Mouse (Mus musculus): ENCODE data around the gene Arhgap6. TPM values are rescaled to one million over a fixed set of nuclear protein-coding genes. Genes with fewer than 3 reads are reported as not detected.

Arhgap6 gene
- total and polyA plus RNA-seq, 2 experiments from 2014 or later, result 1.3 to 2.2 TPM

DNA sequence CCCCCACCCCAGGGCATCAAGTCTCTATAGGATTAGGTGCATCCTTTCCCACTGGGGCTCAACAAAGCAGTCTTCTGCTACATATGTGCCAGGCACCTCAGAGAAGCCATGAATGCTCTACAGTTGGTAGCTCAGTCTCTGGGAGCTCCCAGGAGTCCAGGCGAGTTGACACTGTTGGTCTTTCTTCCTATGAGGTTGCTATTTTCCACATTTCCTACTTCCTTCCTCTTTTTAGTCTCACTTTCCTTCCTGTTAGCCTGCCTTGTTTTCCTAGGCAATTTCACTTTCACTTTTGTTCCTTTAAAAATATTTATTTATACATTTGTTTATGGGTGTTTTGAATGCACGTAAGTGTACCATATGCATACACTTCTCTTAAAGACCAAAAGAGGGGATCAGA lies 29.3 kb downstream of the Arhgap6 start:
- Histone ChIP-seq H3K4me2 (ENCODE audit: low read depth, low read length) (no peak overlapping the region), H3K4me1 (ENCODE audit: insufficient read depth, low read length) (no peaks in the 10 kb centered on the region), H3K36me3 (ENCODE audit: insufficient read depth, low read length) (no peaks in the 10 kb centered on the region), H3K9me3 (ENCODE audit: low read length) (no peaks in the 10 kb centered on the region), H3K4me3 (ENCODE audit: low read length) (no peak overlapping the region), H3K27me3 (ENCODE audit: insufficient read depth, low read length) (no peaks in the 10 kb centered on the region), H3K27ac (no peak overlapping the region), H3K9ac (replicated peaks; ENCODE audit: low read length) (no peak overlapping the region)
- WGBS, result 82% methylated on average over 2 of the region's 2 CpGs
- ATAC-seq (no peak), DNase-seq (ENCODE audit: low spot score) (no peak)
- no peak for TF ChIP-seq CTCF (IDR thresholded peaks at IDR 0.05; ENCODE audit: low read depth)

DNA sequence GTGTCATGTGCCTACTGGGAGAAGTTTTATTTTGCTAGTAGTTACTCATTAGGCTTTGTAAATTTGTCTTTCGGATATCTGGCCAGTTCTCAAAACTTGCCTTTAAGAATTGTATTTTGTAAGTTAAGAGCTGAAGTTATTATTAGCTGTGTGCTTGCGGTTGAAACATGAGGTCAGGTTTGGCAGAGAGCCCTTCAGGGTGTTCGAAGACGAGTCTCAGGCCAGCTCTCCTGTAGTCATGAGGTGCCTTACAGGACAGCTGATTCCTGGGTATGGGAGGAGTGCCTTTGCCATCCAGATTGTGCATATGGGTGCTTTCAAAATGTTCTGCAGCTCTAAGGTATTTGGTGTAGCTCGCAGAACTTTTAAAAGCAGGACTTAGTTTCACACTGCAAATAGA lies 37.4 kb downstream of the Arhgap6 start:
- Histone ChIP-seq H3K4me2 (ENCODE audit: low read depth, low read length) (no peak overlapping the region), H3K27me3 (ENCODE audit: insufficient read depth, low read length) (no peaks in the 10 kb centered on the region), H3K4me3 (ENCODE audit: low read length) (no peak overlapping the region), H3K4me1 (ENCODE audit: insufficient read depth, low read length) (no peaks in the 10 kb centered on the region), H3K36me3 (ENCODE audit: insufficient read depth, low read length) (no peaks in the 10 kb centered on the region), H3K9ac (replicated peaks; ENCODE audit: low read length) (no peak overlapping the region), H3K9me3 (ENCODE audit: low read length) (no peaks in the 10 kb centered on the region), H3K27ac (no peak overlapping the region)
- TF ChIP-seq CTCF (IDR thresholded peaks at IDR 0.05; ENCODE audit: low read depth), result no peak
- DNase-seq (ENCODE audit: low spot score) (no peak), ATAC-seq (no peak)
- WGBS, result 83% methylated on average over 5 of the region's 5 CpGs

DNA sequence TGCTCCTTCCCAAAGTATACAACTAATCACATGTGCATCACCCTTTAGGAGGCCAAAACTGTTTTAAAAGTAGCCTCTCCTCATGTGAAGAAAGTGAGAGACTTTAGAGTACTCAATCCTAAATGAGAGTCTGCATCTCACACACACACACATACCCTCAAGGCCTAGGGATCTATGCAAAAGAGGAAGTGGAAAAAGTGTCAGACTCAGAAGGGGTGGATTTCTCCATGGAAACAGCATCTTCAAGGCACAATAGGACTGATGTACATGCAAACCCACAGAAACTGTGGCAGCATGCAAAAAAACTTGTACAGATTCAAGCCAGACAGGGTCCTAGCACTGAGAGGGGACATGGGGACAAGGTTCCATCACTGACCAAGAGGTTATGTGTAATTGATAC lies 53.2 kb downstream of the Arhgap6 start:
- H3K27me3 ChIP-seq (ENCODE audit: insufficient read depth, low read length), result no peaks in the 10 kb centered on the region
- H3K36me3 ChIP-seq (ENCODE audit: insufficient read depth, low read length), result no peaks in the 10 kb centered on the region
- H3K9ac ChIP-seq (replicated peaks; ENCODE audit: low read length), result no peak overlapping the region
- no peaks in the 10 kb centered on the region for H3K9me3 ChIP-seq (ENCODE audit: low read length)
- DNase-seq (ENCODE audit: low spot score) (no peak), ATAC-seq (no peak)
- H3K4me3 ChIP-seq (ENCODE audit: low read length), result no peak overlapping the region
- no peak overlapping the region for H3K4me2 ChIP-seq (ENCODE audit: low read depth, low read length)
- H3K4me1 ChIP-seq (ENCODE audit: insufficient read depth, low read length), result no peaks in the 10 kb centered on the region
- H3K27ac ChIP-seq, result no peak overlapping the region
- no peak for TF ChIP-seq CTCF (IDR thresholded peaks at IDR 0.05; ENCODE audit: low read depth)

DNA sequence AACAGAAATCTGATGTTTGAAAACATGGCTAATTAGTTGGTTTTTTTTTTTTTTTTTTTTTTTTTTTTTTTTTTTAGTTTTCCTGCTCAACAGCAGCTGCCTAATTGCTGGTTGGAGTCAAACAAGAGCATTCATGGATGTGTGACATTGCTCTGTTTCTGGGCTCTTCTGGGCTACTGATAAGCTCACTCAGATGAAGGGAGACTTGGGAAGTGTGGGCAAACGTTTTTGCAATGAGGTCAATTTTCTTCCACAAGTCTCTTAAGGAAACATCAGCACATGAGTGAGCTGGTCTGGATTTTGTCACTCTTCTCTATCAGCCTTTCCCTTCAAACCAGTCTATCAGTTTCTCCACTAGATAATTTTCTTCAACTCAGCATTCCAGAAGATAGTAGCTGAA lies 79.8 kb downstream of the Arhgap6 start:
- Histone ChIP-seq H3K27me3 (ENCODE audit: insufficient read depth, low read length) (no peaks in the 10 kb centered on the region), H3K27ac (no peak overlapping the region), H3K4me3 (ENCODE audit: low read length) (no peak overlapping the region), H3K4me1 (ENCODE audit: insufficient read depth, low read length) (no peaks in the 10 kb centered on the region), H3K9me3 (ENCODE audit: low read length) (no peaks in the 10 kb centered on the region), H3K36me3 (ENCODE audit: insufficient read depth, low read length) (no peaks in the 10 kb centered on the region), H3K4me2 (ENCODE audit: low read depth, low read length) (no peak overlapping the region), H3K9ac (replicated peaks; ENCODE audit: low read length) (no peak overlapping the region)
- no peak for TF ChIP-seq CTCF (IDR thresholded peaks at IDR 0.05; ENCODE audit: low read depth)
- WGBS, result 54% methylated on average over 1 of the region's 1 CpGs
- ATAC-seq, result no peak
- no peak for DNase-seq (ENCODE audit: low spot score)

DNA sequence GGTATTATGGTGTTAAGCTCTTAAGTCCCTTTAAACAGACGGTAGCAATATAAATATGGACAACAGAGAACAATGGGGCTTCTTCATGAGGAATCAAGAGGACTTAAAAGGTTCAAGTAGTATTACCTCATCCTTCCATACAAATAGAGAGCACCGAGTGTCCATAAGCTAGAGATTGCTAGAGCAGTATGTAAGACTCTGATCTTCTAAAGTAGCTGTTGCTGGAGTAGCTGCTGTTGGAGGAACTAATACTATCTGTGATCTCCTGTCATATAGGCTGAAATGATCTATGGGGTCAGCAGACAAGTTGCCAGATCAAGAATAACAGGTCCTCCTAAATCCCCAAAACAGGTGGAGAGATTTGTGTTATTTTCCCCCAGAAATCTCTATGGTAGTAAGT lies 108.7 kb downstream of the Arhgap6 start:
- Histone ChIP-seq H3K27ac (no peak overlapping the region), H3K4me1 (ENCODE audit: insufficient read depth, low read length) (no peaks in the 10 kb centered on the region), H3K27me3 (ENCODE audit: insufficient read depth, low read length) (no peaks in the 10 kb centered on the region), H3K9me3 (ENCODE audit: low read length) (no peaks in the 10 kb centered on the region), H3K36me3 (ENCODE audit: insufficient read depth, low read length) (no peaks in the 10 kb centered on the region), H3K4me3 (ENCODE audit: low read length) (no peak overlapping the region), H3K4me2 (ENCODE audit: low read depth, low read length) (no peak overlapping the region), H3K9ac (replicated peaks; ENCODE audit: low read length) (no peak overlapping the region)
- WGBS, result 78% methylated on average over 2 of the region's 2 CpGs
- no peak for DNase-seq (ENCODE audit: low spot score)
- no peak for TF ChIP-seq CTCF (IDR thresholded peaks at IDR 0.05; ENCODE audit: low read depth)
- no peak for ATAC-seq

DNA sequence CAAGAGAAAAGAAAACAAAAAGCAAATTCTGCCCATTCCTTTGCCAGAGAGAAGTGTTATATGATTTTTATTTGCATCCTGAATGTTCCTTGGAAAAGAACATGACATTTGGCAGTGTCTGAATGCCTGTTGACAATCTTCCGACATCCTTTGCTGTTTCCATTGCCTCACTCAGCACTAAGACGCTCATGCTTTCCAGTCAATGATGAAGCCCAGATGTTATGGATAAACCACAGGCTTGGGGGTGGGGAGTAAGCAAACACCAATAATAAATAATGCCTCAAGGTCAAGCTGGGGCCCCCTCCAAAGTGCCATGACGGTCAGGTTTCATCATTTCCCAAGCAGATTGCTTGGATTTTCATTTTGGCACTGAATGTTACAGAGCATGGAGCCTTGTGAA lies 109.2 kb downstream of the Arhgap6 start:
- H3K9me3 ChIP-seq (ENCODE audit: low read length), result no peaks in the 10 kb centered on the region
- TF ChIP-seq CTCF (IDR thresholded peaks at IDR 0.05; ENCODE audit: low read depth), result no peak
- H3K4me3 ChIP-seq (ENCODE audit: low read length), result no peak overlapping the region
- ATAC-seq (no peak), DNase-seq (ENCODE audit: low spot score) (no peak)
- H3K4me2 ChIP-seq (ENCODE audit: low read depth, low read length), result no peak overlapping the region
- no peak overlapping the region for H3K27ac ChIP-seq
- no peak overlapping the region for H3K9ac ChIP-seq (replicated peaks; ENCODE audit: low read length)
- WGBS, result 82% methylated on average over 3 of the region's 3 CpGs
- no peaks in the 10 kb centered on the region for H3K4me1 ChIP-seq (ENCODE audit: insufficient read depth, low read length)
- H3K27me3 ChIP-seq (ENCODE audit: insufficient read depth, low read length), result no peaks in the 10 kb centered on the region
- no peaks in the 10 kb centered on the region for H3K36me3 ChIP-seq (ENCODE audit: insufficient read depth, low read length)

DNA sequence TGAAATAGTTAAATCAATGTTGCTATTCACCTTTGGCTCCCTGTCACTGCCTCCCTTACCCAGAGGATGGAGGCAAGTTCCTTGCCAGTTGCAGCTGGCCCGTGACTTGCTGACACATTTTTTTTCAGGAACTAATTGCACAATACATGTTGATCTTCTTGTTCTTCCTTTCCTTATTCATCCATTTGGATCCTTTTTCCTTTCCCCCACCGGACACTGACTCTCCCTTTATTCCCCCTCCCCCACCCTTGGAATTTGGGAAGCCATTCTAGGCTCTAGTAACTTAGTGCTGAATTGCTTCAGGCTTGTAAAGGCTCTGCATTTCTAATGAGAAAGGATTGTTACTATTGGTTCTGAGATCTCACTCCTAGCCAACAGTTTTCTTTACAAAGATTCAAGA lies 112.7 kb downstream of the Arhgap6 start:
- H3K27ac ChIP-seq, result no peak overlapping the region
- H3K4me1 ChIP-seq (ENCODE audit: insufficient read depth, low read length), result no peaks in the 10 kb centered on the region
- WGBS, result 40% methylated on average over 2 of the region's 2 CpGs
- H3K36me3 ChIP-seq (ENCODE audit: insufficient read depth, low read length), result no peaks in the 10 kb centered on the region
- TF ChIP-seq CTCF (IDR thresholded peaks at IDR 0.05; ENCODE audit: low read depth), result no peak
- H3K9ac ChIP-seq (replicated peaks; ENCODE audit: low read length), result no peak overlapping the region
- DNase-seq (ENCODE audit: low spot score), result no peak
- no peak overlapping the region for H3K4me2 ChIP-seq (ENCODE audit: low read depth, low read length)
- no peak overlapping the region for H3K4me3 ChIP-seq (ENCODE audit: low read length)
- ATAC-seq, result no peak
- no peaks in the 10 kb centered on the region for H3K27me3 ChIP-seq (ENCODE audit: insufficient read depth, low read length)
- H3K9me3 ChIP-seq (ENCODE audit: low read length), result no peaks in the 10 kb centered on the region
